Mouse (Mus musculus) liver, postnatal 0 days (tissue): ENCODE measurements around the gene Stn1. TPM values are rescaled to one million over a fixed set of nuclear protein-coding genes. Genes with fewer than 3 reads are reported as not detected.

ENCODE experiments used
- ATAC-seq: fragments of 200-750 bp; cut with Nextera tagmentation; 2 replicates; pipeline ENCODE4 v1.8.0; 2017; ENCODE audit warnings: mild to moderate bottlenecking, moderate library complexity
- DNase-seq: peaks from one replicate; pipeline ENCODE4 v3.0.0-alpha.2; 2016
- H3K27ac ChIP-seq: fragments of 300-500 bp; sonication (generic); 2 replicates; pipeline ENCODE4 v1.5.1; 2014; ENCODE audit warnings: antibody characterized with exemption, moderate library complexity, mild to moderate bottlenecking, low read depth
- H3K27me3 ChIP-seq: fragments of 300-500 bp; sonication (generic); 2 replicates; pipeline ENCODE4 v1.6.1; 2014; ENCODE audit warnings: low read length, control low read depth, mixed read lengths; ENCODE audit not compliant: insufficient read depth
- H3K36me3 ChIP-seq: fragments of 300-500 bp; sonication (generic); replicated peaks from 2 replicates; pipeline ENCODE4 v1.6.1; 2014; ENCODE audit warnings: mild to moderate bottlenecking, control low read depth, low read length, moderate library complexity, mixed read lengths; ENCODE audit not compliant: insufficient read depth
- H3K4me1 ChIP-seq: fragments of 300-500 bp; sonication (generic); 2 replicates; pipeline ENCODE4 v1.6.1; 2014; ENCODE audit warnings: antibody characterized with exemption, mild to moderate bottlenecking, control low read depth; ENCODE audit not compliant: insufficient read depth
- H3K4me2 ChIP-seq: fragments of 300-500 bp; sonication (generic); 2 replicates; pipeline ENCODE4 v1.6.1; 2014; ENCODE audit warnings: low read depth, mild to moderate bottlenecking, low read length, moderate library complexity, mixed read lengths
- H3K4me3 ChIP-seq: fragments of 300-500 bp; sonication (generic); 2 replicates; pipeline ENCODE4 v1.5.1; 2014; ENCODE audit warnings: low read depth, low read length
- H3K9ac ChIP-seq: fragments of 300-500 bp; sonication (generic); replicated peaks from 2 replicates; pipeline ENCODE4 v1.6.1; 2014; ENCODE audit warnings: mild to moderate bottlenecking, moderate library complexity
- H3K9me3 ChIP-seq: fragments of 300-500 bp; sonication (generic); 2 replicates; pipeline ENCODE4 v1.6.1; 2016; ENCODE audit warnings: mild to moderate bottlenecking, control low read depth, low read length, mixed read lengths
- CTCF ChIP-seq: sonication (generic); IDR thresholded peaks from 2 replicates; pipeline ENCODE4 v1.5.1; 2016; ENCODE audit warnings: antibody characterized with exemption, low read depth
- EP300 ChIP-seq: IDR thresholded peaks from 2 replicates; pipeline ENCODE4 v1.6.1; 2016; ENCODE audit warnings: antibody characterized with exemption, low read depth, mild to moderate bottlenecking
- WGBS: fragments of 180-500 bp; shearing (Covaris S2); extraction: QIAGEN DNeasy Blood & Tissue Kit; methylation state at CpG from one replicate; pipeline ENCODE4 v1.1.7; 2014; ENCODE audit not compliant: insufficient replicate concordance; 5-methylcytosine and 5-hydroxymethylcytosine counted together
- polyA plus RNA-seq: library from polyadenylated mRNA; unstranded; fragments of >200 nt; fragmentation: Nextera tagmentation; extraction: Ambion mirVana; gene quantifications from 2 replicates; pipeline ENCODE4 v1.2.1, GENCODE M21; 2015

Stn1 gene
- polyA plus RNA-seq, 1 experiment from 2014 or later, result 5.4 TPM

- Histone ChIP-seq H3K27me3 (no peaks in the 10 kb centered on the region), H3K9me3 (peaks cover 2% of the 10 kb centered on the region; the same call in 1 of the 2 replicates), H3K4me3 (no peak overlapping the region), H3K9ac (no peak overlapping the region), H3K27ac (no peak overlapping the region), H3K4me1 (peaks cover 40% of the 10 kb centered on the region), H3K4me2 (no peak overlapping the region), H3K36me3 (peaks cover 6% of the 10 kb centered on the region; the same call in 1 of the 2 replicates)
- no peak for TF ChIP-seq EP300
- no peak for TF ChIP-seq CTCF
- 63% methylated on average over 1 of the region's 1 CpGs for WGBS
- DNase-seq (no peak), ATAC-seq (no peak)
These were observed 3.2 kb downstream of the Stn1 start for GRCm38 (mm10) chr19:47534131-47534530.

- WGBS, result 87% methylated on average over 3 of the region's 3 CpGs
- Histone ChIP-seq H3K4me2 (no peak overlapping the region), H3K4me3 (no peak overlapping the region), H3K27ac (no peak overlapping the region), H3K27me3 (no peaks in the 10 kb centered on the region), H3K9me3 (peaks cover 2% of the 10 kb centered on the region; the same call in 1 of the 2 replicates), H3K4me1 (peaks cover 26% of the 10 kb centered on the region), H3K36me3 (peaks cover 6% of the 10 kb centered on the region; the same call in 1 of the 2 replicates), H3K9ac (no peak overlapping the region)
- TF ChIP-seq CTCF (peak; percentile 60), EP300 (no peak)
- no peak for ATAC-seq
- no peak for DNase-seq
These were observed 4.9 kb downstream of the Stn1 start for GRCm38 (mm10) chr19:47532449-47532848.

GRCm38 (mm10) chr19:47531309-47531708, 6.0 kb downstream of the Stn1 start:
- no peak for TF ChIP-seq CTCF
- peak; percentile 73 for TF ChIP-seq EP300
- no peak overlapping the region for H3K4me3 ChIP-seq
- H3K27me3 ChIP-seq, result no peaks in the 10 kb centered on the region
- peaks cover 17% of the 10 kb centered on the region for H3K4me1 ChIP-seq
- H3K9ac ChIP-seq, result no peak overlapping the region
- H3K36me3 ChIP-seq, result peaks cover 6% of the 10 kb centered on the region; the same call in 1 of the 2 replicates
- peak; percentile 90 for ATAC-seq
- H3K4me2 ChIP-seq, result 0 out of 2 replicates have a peak overlapping the region, but pooled peaks have one; percentile 23
- WGBS, result 31% methylated on average over 5 of the region's 5 CpGs
- H3K27ac ChIP-seq, result peak overlapping the region; percentile 71
- peak; percentile 40 for DNase-seq
- peaks cover 2% of the 10 kb centered on the region; the same call in 1 of the 2 replicates for H3K9me3 ChIP-seq

GRCm38 (mm10) chr19:47526239-47526986, 10.9 kb downstream of the Stn1 start:
- Histone ChIP-seq H3K4me3 (no peak overlapping the region), H3K36me3 (peaks cover 8% of the 10 kb centered on the region; the same call in 1 of the 2 replicates), H3K27ac (no peak overlapping the region), H3K9ac (no peak overlapping the region), H3K4me2 (no peak overlapping the region), H3K27me3 (no peaks in the 10 kb centered on the region), H3K4me1 (peaks cover 6% of the 10 kb centered on the region), H3K9me3 (no peaks in the 10 kb centered on the region)
- 64% methylated on average over 21 of the region's 21 CpGs for WGBS
- no peak for ATAC-seq
- TF ChIP-seq CTCF (no peak), EP300 (no peak)
- DNase-seq, result no peak

GRCm38 (mm10) chr19:47524905-47525304, 12.4 kb downstream of the Stn1 start:
- Histone ChIP-seq H3K4me1 (no peaks in the 10 kb centered on the region), H3K4me3 (no peak overlapping the region), H3K9me3 (no peaks in the 10 kb centered on the region), H3K4me2 (no peak overlapping the region), H3K27ac (no peak overlapping the region), H3K27me3 (no peaks in the 10 kb centered on the region), H3K36me3 (peaks cover 8% of the 10 kb centered on the region; the same call in 1 of the 2 replicates), H3K9ac (no peak overlapping the region)
- TF ChIP-seq CTCF (no peak), EP300 (no peak)
- 73% methylated on average over 8 of the region's 8 CpGs for WGBS
- DNase-seq (no peak), ATAC-seq (no peak)

- Histone ChIP-seq H3K4me2 (no peak overlapping the region), H3K9ac (no peak overlapping the region), H3K4me1 (peaks cover 8% of the 10 kb centered on the region), H3K9me3 (no peaks in the 10 kb centered on the region), H3K27ac (no peak overlapping the region), H3K27me3 (no peaks in the 10 kb centered on the region), H3K36me3 (peaks cover 8% of the 10 kb centered on the region), H3K4me3 (no peak overlapping the region)
- 83% methylated on average over 5 of the region's 5 CpGs for WGBS
- no peak for TF ChIP-seq CTCF
- TF ChIP-seq EP300, result no peak
- no peak for DNase-seq
- no peak for ATAC-seq
These were observed 15.9 kb downstream of the Stn1 start for GRCm38 (mm10) chr19:47521403-47521802.
